Mouse (Mus musculus) stomach, postnatal 0 days (tissue): ENCODE measurements at regions not wholly inside any gene's neighbourhood (a gene's known extent, or its start where the extent isn't known, plus 50 kb on each side); places are given as distances from the start of the nearest gene placed in this dataset.
A peak's percentile ranks its signal among the peaks of the same experiment; 100 is the strongest.

ENCODE experiments used
- ATAC-seq: fragments of 200-750 bp; cut with Nextera tagmentation; 2 replicates; pipeline ENCODE4 v1.8.0; 2017; ENCODE audit not compliant: low FRiP score, low TSS enrichment
- DNase-seq: peaks from one replicate; pipeline ENCODE4 v3.0.0-alpha.2; 2016; ENCODE audit warnings: low spot score
- H3K27ac ChIP-seq: fragments of 300-500 bp; sonication (generic); replicated peaks from 2 replicates; pipeline ENCODE4 v1.5.1; 2014; ENCODE audit warnings: mild to moderate bottlenecking, control low read depth
- H3K27me3 ChIP-seq: fragments of 300-500 bp; sonication (generic); 2 replicates; pipeline ENCODE4 v1.6.1; 2014; ENCODE audit warnings: low read length; ENCODE audit not compliant: control insufficient read depth, insufficient read depth
- H3K36me3 ChIP-seq: fragments of 300-500 bp; sonication (generic); 2 replicates; pipeline ENCODE4 v1.6.1; 2014; ENCODE audit warnings: low read length, mixed read lengths; ENCODE audit not compliant: control insufficient read depth, insufficient read depth
- H3K4me1 ChIP-seq: fragments of 300-500 bp; sonication (generic); replicated peaks from 2 replicates; pipeline ENCODE4 v1.6.1; 2014; ENCODE audit warnings: antibody characterized with exemption; ENCODE audit not compliant: control insufficient read depth, insufficient read depth
- H3K4me2 ChIP-seq: fragments of 300-500 bp; sonication (generic); replicated peaks from 2 replicates; pipeline ENCODE4 v1.6.1; 2014; ENCODE audit warnings: low read depth, mild to moderate bottlenecking, control low read depth, moderate library complexity
- H3K4me3 ChIP-seq: fragments of 300-500 bp; sonication (generic); 2 replicates; pipeline ENCODE4 v1.5.1; 2014; ENCODE audit warnings: low read depth, low read length, control low read depth
- H3K9ac ChIP-seq: fragments of 300-500 bp; sonication (generic); 2 replicates; pipeline ENCODE4 v1.6.1; 2014; ENCODE audit warnings: mild to moderate bottlenecking, low read length, control low read depth, mixed read lengths
- H3K9me3 ChIP-seq: fragments of 300-500 bp; sonication (generic); 2 replicates; pipeline ENCODE4 v1.6.1; 2016; ENCODE audit warnings: low read length; ENCODE audit not compliant: control insufficient read depth
- CTCF ChIP-seq: IDR thresholded peaks from 2 replicates; pipeline ENCODE4 v1.5.1; 2016; ENCODE audit warnings: antibody characterized with exemption, low read depth, mild to moderate bottlenecking, moderate library complexity
- EP300 ChIP-seq: optimal IDR thresholded peaks from 2 replicates; pipeline ENCODE3; 2016; ENCODE audit warnings: antibody characterized with exemption
- WGBS: fragments of 180-500 bp; shearing (Covaris S2); extraction: QIAGEN DNeasy Blood & Tissue Kit; methylation state at CpG from one replicate; pipeline ENCODE4 v1.1.7; 2014; 5-methylcytosine and 5-hydroxymethylcytosine counted together

DNA sequence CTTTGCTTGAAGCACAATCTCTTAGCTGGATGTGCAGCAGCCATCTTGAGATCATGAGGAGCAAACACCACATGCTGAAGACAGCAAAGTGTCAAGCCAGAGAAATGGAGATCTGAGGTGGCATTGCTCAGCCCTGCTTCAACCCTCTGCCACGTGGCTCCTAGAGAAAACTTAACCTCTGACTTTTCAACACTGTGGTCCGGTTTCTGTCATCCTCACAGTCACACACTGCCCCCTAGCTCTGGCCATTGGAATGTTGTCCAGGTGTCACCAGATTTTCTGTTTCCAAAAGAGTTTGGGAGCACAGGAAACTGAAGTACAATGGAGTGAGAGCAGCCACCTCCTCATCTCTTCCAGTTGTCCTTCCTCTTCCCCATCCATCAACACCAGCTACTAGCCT is 50.2 kb upstream of the Dhx15 start:
- no peak overlapping the region for H3K9ac ChIP-seq
- TF ChIP-seq CTCF, result peak; percentile 70
- no peak for TF ChIP-seq EP300
- no peaks in the 10 kb centered on the region for H3K27me3 ChIP-seq
- no peak overlapping the region for H3K4me3 ChIP-seq
- H3K4me2 ChIP-seq, result no peak overlapping the region
- WGBS, result 11% methylated on average over 2 of the region's 2 CpGs
- peak; percentile 24 for DNase-seq
- no peak overlapping the region for H3K27ac ChIP-seq
- no peak for ATAC-seq
- no peaks in the 10 kb centered on the region for H3K36me3 ChIP-seq
- H3K4me1 ChIP-seq, result no peaks in the 10 kb centered on the region
- no peaks in the 10 kb centered on the region for H3K9me3 ChIP-seq
